Mouse (Mus musculus) embryonic facial prominence, embryonic 10.5 days (tissue): ENCODE data around the gene P2ry12. TPM values are rescaled to one million over a fixed set of nuclear protein-coding genes. Genes with fewer than 3 reads are reported as not detected.

ENCODE experiments used
- DNase-seq: peaks from one replicate; pipeline ENCODE4 v3.0.0-alpha.2; 2017; ENCODE audit warnings: low spot score
- H3K27ac ChIP-seq: fragments of 300-500 bp; sonication (generic); replicated peaks from 2 replicates; pipeline ENCODE4 v1.5.1; 2016; ENCODE audit warnings: mild to moderate bottlenecking
- H3K27me3 ChIP-seq: fragments of 300-500 bp; sonication (generic); replicated peaks from 2 replicates; pipeline ENCODE4 v1.6.1; 2016; ENCODE audit warnings: low read depth, mild to moderate bottlenecking; ENCODE audit not compliant: poor library complexity, severe bottlenecking
- H3K36me3 ChIP-seq: fragments of 300-500 bp; sonication (generic); replicated peaks from 2 replicates; pipeline ENCODE4 v1.6.1; 2016; ENCODE audit warnings: mild to moderate bottlenecking, moderate library complexity
- H3K4me1 ChIP-seq: fragments of 300-500 bp; sonication (generic); 2 replicates; pipeline ENCODE4 v1.6.1; 2016
- H3K4me3 ChIP-seq: fragments of 300-500 bp; sonication (generic); 2 replicates; pipeline ENCODE4 v1.5.1; 2016; ENCODE audit warnings: mild to moderate bottlenecking, moderate library complexity
- H3K9me3 ChIP-seq: fragments of 300-500 bp; sonication (generic); 2 replicates; pipeline ENCODE4 v1.6.1; 2016; ENCODE audit warnings: mild to moderate bottlenecking
- WGBS: fragments of 180-500 bp; shearing (Covaris S2); methylation state at CpG from one replicate; pipeline ENCODE4 v1.1.7; 2016; 5-methylcytosine and 5-hydroxymethylcytosine counted together
- polyA plus RNA-seq: library from polyadenylated mRNA; unstranded; fragments of >200 nt; fragmentation: Nextera tagmentation; extraction: Ambion mirVana; gene quantifications from 2 replicates; pipeline ENCODE4 v1.2.1, GENCODE M21; 2016

The P2ry12 gene
- polyA plus RNA-seq, 1 experiment from 2014 or later, result 1.0 TPM

DNA sequence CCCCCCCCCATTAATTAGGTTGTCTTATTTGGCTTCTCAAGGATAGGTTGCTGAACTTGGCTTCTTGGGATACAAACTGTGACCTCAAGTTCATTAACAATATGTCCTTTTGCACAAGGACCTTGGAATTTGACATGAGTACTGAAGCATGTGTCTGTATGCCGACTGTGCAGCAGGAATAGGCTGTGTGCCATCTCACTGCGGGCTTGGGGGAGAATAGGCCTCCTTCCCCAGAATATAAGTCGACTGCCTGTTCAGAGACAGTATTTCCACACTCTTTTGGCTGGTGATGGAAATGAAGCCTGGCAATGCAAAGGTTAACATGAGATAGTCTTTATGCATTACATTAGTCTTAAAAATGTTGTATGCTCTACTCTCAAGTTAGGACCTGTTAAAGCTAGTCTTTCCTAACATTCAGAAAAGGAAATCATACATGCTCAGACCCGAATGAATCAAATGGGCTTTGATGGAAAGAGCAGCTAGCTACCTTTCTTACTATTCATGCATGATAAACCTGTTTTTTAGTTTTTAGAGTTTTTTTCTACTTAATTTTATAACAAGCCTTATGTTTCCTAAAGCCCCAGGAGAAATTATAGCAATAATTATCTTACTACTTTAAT, 65.2 kb downstream of the P2ry12 start:
- H3K4me3 ChIP-seq, result no peak overlapping the region
- no peak overlapping the region for H3K27ac ChIP-seq
- DNase-seq, result no peak
- H3K27me3 ChIP-seq, result no peaks in the 10 kb centered on the region
- H3K9me3 ChIP-seq, result no peaks in the 10 kb centered on the region
- no peaks in the 10 kb centered on the region for H3K36me3 ChIP-seq
- H3K4me1 ChIP-seq, result no peaks in the 10 kb centered on the region
- 87% methylated on average over 4 of the region's 4 CpGs for WGBS

DNA sequence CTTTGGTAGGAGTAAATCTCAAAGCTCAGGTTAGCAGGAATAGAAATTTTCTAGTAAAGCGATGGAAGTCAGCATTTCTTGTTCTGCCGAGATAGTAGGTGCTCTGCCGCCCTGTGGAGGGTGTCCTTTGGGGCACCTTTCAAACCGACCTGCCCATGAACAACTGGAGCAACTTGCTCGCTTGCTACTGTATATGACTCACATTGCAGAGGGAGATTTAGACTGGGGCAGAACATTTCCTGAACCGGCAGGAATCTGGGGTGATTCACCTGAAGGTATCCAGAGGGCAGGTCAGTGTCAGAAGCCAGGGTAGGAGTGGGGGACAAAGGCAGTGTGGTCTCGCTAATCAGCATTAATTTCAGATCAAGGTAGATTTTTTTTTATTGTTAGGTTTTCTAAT, 67.7 kb downstream of the P2ry12 start, which contains the start of gene Gpr87:
Gene Gpr87, minus strand, starts transcription at position 167 of the 400 bp plus-strand sequence.
- WGBS, result 84% methylated on average over 7 of the region's 7 CpGs
- H3K4me3 ChIP-seq, result no peak within 1 kb of the TSS
- H3K4me1 ChIP-seq, result no peaks in the 10 kb centered on the region
- no peaks in the 10 kb centered on the region for H3K36me3 ChIP-seq
- H3K27me3 ChIP-seq, result no peaks in the 10 kb centered on the region
- no peak for DNase-seq
- no peaks in the 10 kb centered on the region for H3K9me3 ChIP-seq
- no peak within 1 kb of the TSS for H3K27ac ChIP-seq

GRCm38 (mm10) chr3:59194099-59194498, 68.6 kb downstream of the P2ry12 start:
- Histone ChIP-seq H3K36me3 (no peaks in the 10 kb centered on the region), H3K4me3 (no peak overlapping the region), H3K9me3 (no peaks in the 10 kb centered on the region), H3K4me1 (no peaks in the 10 kb centered on the region), H3K27ac (no peak overlapping the region), H3K27me3 (no peaks in the 10 kb centered on the region)
- no peak for DNase-seq
- 87% methylated on average over 7 of the region's 7 CpGs for WGBS

- Histone ChIP-seq H3K4me1 (no peaks in the 10 kb centered on the region), H3K27ac (no peak overlapping the region), H3K27me3 (no peaks in the 10 kb centered on the region), H3K36me3 (no peaks in the 10 kb centered on the region), H3K4me3 (no peak overlapping the region), H3K9me3 (no peaks in the 10 kb centered on the region)
- DNase-seq, result no peak
- WGBS, result 95% methylated on average over 6 of the region's 6 CpGs
Observed at GRCm38 (mm10) chr3:59191674-59192073, 71.0 kb downstream of the P2ry12 start.

DNA sequence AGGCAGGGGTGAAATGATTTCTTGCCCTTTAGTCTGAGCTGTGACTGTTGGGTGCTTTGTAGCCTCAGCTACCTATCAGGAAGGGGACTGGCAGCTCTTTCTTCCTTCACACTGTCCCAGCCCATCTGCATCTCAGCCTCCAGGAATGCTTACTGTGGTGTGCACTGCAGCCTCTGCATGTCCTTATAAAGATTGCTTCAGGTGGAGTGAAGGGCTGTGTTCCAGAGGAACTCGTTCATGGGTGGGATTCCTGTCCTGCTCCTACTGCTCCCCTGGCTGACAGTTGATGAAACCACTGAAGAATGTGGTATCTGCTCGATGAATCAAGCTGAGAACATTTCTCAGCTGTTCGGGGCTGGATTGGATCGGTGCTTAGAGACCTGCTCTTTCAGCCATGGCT, 75.3 kb downstream of the P2ry12 start:
- no peaks in the 10 kb centered on the region for H3K36me3 ChIP-seq
- 89% methylated on average over 4 of the region's 4 CpGs for WGBS
- DNase-seq, result no peak
- no peaks in the 10 kb centered on the region for H3K27me3 ChIP-seq
- H3K27ac ChIP-seq, result no peak overlapping the region
- no peaks in the 10 kb centered on the region for H3K9me3 ChIP-seq
- no peaks in the 10 kb centered on the region for H3K4me1 ChIP-seq
- H3K4me3 ChIP-seq, result no peak overlapping the region

DNA sequence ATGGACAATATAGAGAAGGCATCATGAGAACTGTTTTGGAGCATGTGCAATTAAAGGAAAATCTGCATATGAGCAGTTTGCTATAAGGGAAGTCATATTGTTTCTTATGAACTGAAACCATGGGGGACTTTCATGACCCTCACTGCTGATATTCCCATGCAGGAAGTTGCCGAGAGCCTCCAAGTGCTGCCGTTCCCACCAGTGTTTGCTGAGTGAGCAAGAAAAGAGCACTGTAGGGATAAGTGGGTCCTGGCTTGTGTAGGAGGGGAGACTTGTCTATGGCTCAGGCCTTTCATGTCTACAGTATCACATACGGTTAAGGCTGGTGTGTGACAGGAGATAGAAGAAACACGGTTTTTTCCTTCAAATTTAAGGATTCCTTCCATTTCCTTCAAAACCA, 77.0 kb downstream of the P2ry12 start:
- H3K9me3 ChIP-seq, result no peaks in the 10 kb centered on the region
- no peak overlapping the region for H3K4me3 ChIP-seq
- 88% methylated on average over 4 of the region's 4 CpGs for WGBS

DNA sequence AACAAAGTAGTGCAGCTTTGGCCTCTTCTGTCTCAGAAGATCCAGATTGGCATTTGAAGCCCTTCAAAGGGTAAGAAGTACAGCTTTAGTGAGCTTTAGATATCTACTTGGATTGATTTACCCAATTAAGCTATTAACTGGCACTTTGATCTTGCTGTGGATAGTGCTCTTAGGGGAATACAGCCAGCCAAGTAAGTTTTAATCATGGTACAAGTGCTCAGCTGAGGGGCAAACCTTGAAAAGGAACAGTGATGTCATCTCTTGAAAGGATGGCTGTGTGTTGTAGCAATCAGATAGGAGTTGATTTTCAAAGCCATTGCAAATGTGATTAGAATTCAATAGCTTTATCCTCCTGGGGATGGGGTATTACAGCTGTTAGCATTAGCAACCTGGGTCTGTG, 80.5 kb downstream of the P2ry12 start:
- Histone ChIP-seq H3K36me3 (no peaks in the 10 kb centered on the region), H3K4me1 (no peaks in the 10 kb centered on the region), H3K27me3 (no peaks in the 10 kb centered on the region), H3K4me3 (no peak overlapping the region), H3K9me3 (no peaks in the 10 kb centered on the region), H3K27ac (no peak overlapping the region)
- no peak for DNase-seq

More for the DNA sequence above, 77.0 kb downstream of the P2ry12 start:
- no peak for DNase-seq
- H3K4me1 ChIP-seq, result no peaks in the 10 kb centered on the region
- H3K36me3 ChIP-seq, result no peaks in the 10 kb centered on the region
- H3K27ac ChIP-seq, result no peak overlapping the region
- H3K27me3 ChIP-seq, result no peaks in the 10 kb centered on the region

GRCm38 (mm10) chr3:59181134-59181533, 81.5 kb downstream of the P2ry12 start:
- no peak for DNase-seq
- Histone ChIP-seq H3K27ac (no peak overlapping the region), H3K27me3 (no peaks in the 10 kb centered on the region), H3K4me1 (no peaks in the 10 kb centered on the region), H3K36me3 (no peaks in the 10 kb centered on the region), H3K4me3 (no peak overlapping the region), H3K9me3 (no peaks in the 10 kb centered on the region)
- 64% methylated on average over 5 of the region's 5 CpGs for WGBS

- Histone ChIP-seq H3K27me3 (no peaks in the 10 kb centered on the region), H3K36me3 (no peaks in the 10 kb centered on the region), H3K27ac (no peak overlapping the region), H3K4me3 (no peak overlapping the region), H3K4me1 (no peaks in the 10 kb centered on the region), H3K9me3 (no peaks in the 10 kb centered on the region)
- WGBS, result 74% methylated on average over 5 of the region's 5 CpGs
- no peak for DNase-seq
Observed at GRCm38 (mm10) chr3:59176871-59177270, 85.8 kb downstream of the P2ry12 start.

- DNase-seq, result peak; percentile 55
Observed at GRCm38 (mm10) chr3:59175234-59175633, 87.4 kb downstream of the P2ry12 start.

DNA sequence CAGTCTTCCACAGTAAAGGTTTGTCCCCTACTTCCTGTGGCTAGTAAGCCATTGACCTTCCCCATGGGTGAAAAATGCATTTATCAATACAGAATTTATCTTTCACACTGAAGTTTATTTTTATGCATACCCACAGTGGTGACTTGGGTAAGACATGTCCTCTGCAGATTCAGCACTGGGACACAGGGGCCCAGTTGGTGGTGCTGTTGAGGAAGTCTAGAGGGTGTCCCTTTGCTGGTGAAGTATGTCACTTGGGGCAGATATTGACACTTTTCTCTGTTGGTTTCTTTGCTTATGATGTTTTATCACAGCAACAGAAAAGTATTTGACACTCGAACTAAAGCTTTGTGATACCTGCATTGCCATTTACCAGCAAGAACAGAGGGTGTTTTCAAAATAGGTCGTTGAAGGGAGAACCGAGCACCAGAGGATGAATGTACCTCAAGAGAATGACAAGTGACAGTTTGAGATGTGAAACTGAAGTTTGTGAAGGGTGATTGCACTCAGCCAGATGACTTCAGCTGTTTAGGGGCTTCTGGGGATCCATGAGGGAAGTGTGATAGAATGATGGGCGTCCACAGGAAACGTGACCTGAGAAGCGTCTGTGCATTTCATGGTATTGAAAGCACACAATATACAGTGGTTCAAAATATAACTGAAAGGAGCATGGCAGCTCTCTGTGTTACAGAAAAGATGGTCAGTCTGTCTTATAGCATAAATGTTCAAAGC, 88.1 kb downstream of the P2ry12 start:
- Histone ChIP-seq H3K4me1 (peaks cover 8% of the 10 kb centered on the region), H3K27me3 (no peaks in the 10 kb centered on the region), H3K4me3 (no peak overlapping the region), H3K9me3 (no peaks in the 10 kb centered on the region), H3K36me3 (no peaks in the 10 kb centered on the region), H3K27ac (no peak overlapping the region)
- no peak for DNase-seq
- WGBS, result 81% methylated on average over 6 of the region's 6 CpGs

More at GRCm38 (mm10) chr3:59175234-59175633, 87.4 kb downstream of the P2ry12 start:
- no peaks in the 10 kb centered on the region for H3K9me3 ChIP-seq
- H3K4me1 ChIP-seq, result peaks cover 3% of the 10 kb centered on the region
- H3K36me3 ChIP-seq, result no peaks in the 10 kb centered on the region
- H3K27me3 ChIP-seq, result no peaks in the 10 kb centered on the region
- H3K27ac ChIP-seq, result no peak overlapping the region
- WGBS, result 44% methylated on average over 5 of the region's 5 CpGs
- H3K4me3 ChIP-seq, result no peak overlapping the region

- no peak overlapping the region for H3K4me3 ChIP-seq
- H3K9me3 ChIP-seq, result no peaks in the 10 kb centered on the region
- WGBS, result 49% methylated on average over 2 of the region's 2 CpGs
- no peak overlapping the region for H3K27ac ChIP-seq
- H3K36me3 ChIP-seq, result no peaks in the 10 kb centered on the region
- H3K27me3 ChIP-seq, result no peaks in the 10 kb centered on the region
- H3K4me1 ChIP-seq, result peaks cover 11% of the 10 kb centered on the region
- no peak for DNase-seq
Observed at GRCm38 (mm10) chr3:59169921-59170627, 92.6 kb downstream of the P2ry12 start.

DNA sequence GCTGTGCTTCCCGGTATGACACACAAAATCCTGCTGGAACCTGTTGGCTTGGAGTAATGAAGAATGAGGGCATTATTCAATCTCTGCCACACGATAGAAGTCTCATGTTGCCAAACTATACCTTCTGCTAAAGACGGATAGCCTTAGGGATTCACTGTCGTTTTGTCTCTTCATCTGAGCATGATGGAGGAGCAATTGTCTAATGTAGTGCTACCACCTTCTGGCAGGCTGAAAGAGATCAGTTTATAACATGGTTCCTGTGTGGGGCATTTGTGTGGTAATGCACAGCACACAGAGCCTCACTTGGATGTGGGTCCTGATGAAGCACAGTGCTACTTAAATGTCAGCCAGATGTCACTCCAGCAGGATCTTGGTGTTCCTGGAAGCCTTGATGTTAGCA, 93.5 kb downstream of the P2ry12 start:
- WGBS, result 77% methylated on average over 4 of the region's 4 CpGs
- H3K36me3 ChIP-seq, result no peaks in the 10 kb centered on the region
- no peak overlapping the region for H3K27ac ChIP-seq
- peaks cover 11% of the 10 kb centered on the region for H3K4me1 ChIP-seq
- no peak overlapping the region for H3K4me3 ChIP-seq
- no peak for DNase-seq
- no peaks in the 10 kb centered on the region for H3K27me3 ChIP-seq
- H3K9me3 ChIP-seq, result no peaks in the 10 kb centered on the region
